Mouse (Mus musculus): Measurements from ENCODE around the gene Dnah5. TPM values are rescaled to one million over a fixed set of nuclear protein-coding genes. Genes with fewer than 3 reads are reported as not detected.

Gene Dnah5
- polyA plus RNA-seq, 1 experiment, result 0.19 TPM

GRCm38 (mm10) chr15:28178951-28179350 lies 24.6 kb upstream of the Dnah5 start:
- peaks cover 2% of the 10 kb centered on the region; the same call in 1 of the 2 replicates for H3K4me1 ChIP-seq (ENCODE audit: control insufficient read depth, insufficient read depth, low read length)
- no peaks in the 10 kb centered on the region for H3K27me3 ChIP-seq (ENCODE audit: control insufficient read depth, insufficient read depth, low read length)
- H3K27ac ChIP-seq (ENCODE audit: control insufficient read depth, insufficient read depth, low read depth, low read length), result no peak overlapping the region
- no peaks in the 10 kb centered on the region for H3K36me3 ChIP-seq (ENCODE audit: control insufficient read depth, insufficient read depth, low read length)
- H3K4me3 ChIP-seq (ENCODE audit: control insufficient read depth, low read depth, low read length), result no peak overlapping the region
- TF ChIP-seq POLR2A (IDR thresholded peaks at IDR 0.05; ENCODE audit: control insufficient read depth, low read depth, low read length) (no peak), CTCF (IDR thresholded peaks at IDR 0.05; ENCODE audit: control insufficient read depth, insufficient read depth, insufficient replicate concordance, low read depth, low read length) (no peak)

GRCm38 (mm10) chr15:28179556-28179955 lies 24.0 kb upstream of the Dnah5 start:
- H3K27ac ChIP-seq (ENCODE audit: control insufficient read depth, insufficient read depth, low read depth, low read length), result no peak overlapping the region
- H3K27me3 ChIP-seq (ENCODE audit: control insufficient read depth, insufficient read depth, low read length), result no peaks in the 10 kb centered on the region
- no peaks in the 10 kb centered on the region for H3K36me3 ChIP-seq (ENCODE audit: control insufficient read depth, insufficient read depth, low read length)
- TF ChIP-seq POLR2A (IDR thresholded peaks at IDR 0.05; ENCODE audit: control insufficient read depth, low read depth, low read length) (no peak), CTCF (IDR thresholded peaks at IDR 0.05; ENCODE audit: control insufficient read depth, insufficient read depth, insufficient replicate concordance, low read depth, low read length) (no peak)
- no peak overlapping the region for H3K4me3 ChIP-seq (ENCODE audit: control insufficient read depth, low read depth, low read length)
- peaks cover 2% of the 10 kb centered on the region; the same call in 1 of the 2 replicates for H3K4me1 ChIP-seq (ENCODE audit: control insufficient read depth, insufficient read depth, low read length)

- Histone ChIP-seq H3K4me3 (ENCODE audit: control insufficient read depth, low read depth, low read length) (peak overlapping the region; percentile 63; the same call in 1 of the 2 replicates), H3K27ac (ENCODE audit: control insufficient read depth, insufficient read depth, low read depth, low read length) (no peak overlapping the region), H3K27me3 (ENCODE audit: control insufficient read depth, insufficient read depth, low read length) (no peaks in the 10 kb centered on the region), H3K36me3 (ENCODE audit: control insufficient read depth, insufficient read depth, low read length) (no peaks in the 10 kb centered on the region), H3K4me1 (ENCODE audit: control insufficient read depth, insufficient read depth, low read length) (peaks cover 2% of the 10 kb centered on the region; the same call in 1 of the 2 replicates)
- TF ChIP-seq CTCF (IDR thresholded peaks at IDR 0.05; ENCODE audit: control insufficient read depth, insufficient read depth, insufficient replicate concordance, low read depth, low read length) (0 out of 2 replicates have a peak, but pooled peaks have one; percentile 31), POLR2A (IDR thresholded peaks at IDR 0.05; ENCODE audit: control insufficient read depth, low read depth, low read length) (no peak)
Measured at GRCm38 (mm10) chr15:28181862-28182261, 21.7 kb upstream of the Dnah5 start.

- no peak overlapping the region for H3K4me3 ChIP-seq (ENCODE audit: control insufficient read depth, low read depth, low read length)
- H3K4me1 ChIP-seq (ENCODE audit: control insufficient read depth, insufficient read depth, low read length), result peaks cover 2% of the 10 kb centered on the region; the same call in 1 of the 2 replicates
- H3K27ac ChIP-seq (ENCODE audit: control insufficient read depth, insufficient read depth, low read depth, low read length), result no peak overlapping the region
- no peaks in the 10 kb centered on the region for H3K36me3 ChIP-seq (ENCODE audit: control insufficient read depth, insufficient read depth, low read length)
- no peaks in the 10 kb centered on the region for H3K27me3 ChIP-seq (ENCODE audit: control insufficient read depth, insufficient read depth, low read length)
- no peak for TF ChIP-seq CTCF (IDR thresholded peaks at IDR 0.05; ENCODE audit: control insufficient read depth, insufficient read depth, insufficient replicate concordance, low read depth, low read length)
- no peak for TF ChIP-seq POLR2A (IDR thresholded peaks at IDR 0.05; ENCODE audit: control insufficient read depth, low read depth, low read length)
Measured at GRCm38 (mm10) chr15:28182567-28182966, 21.0 kb upstream of the Dnah5 start.

- Histone ChIP-seq H3K4me1 (ENCODE audit: control insufficient read depth, insufficient read depth, low read length) (peaks cover 2% of the 10 kb centered on the region; the same call in 1 of the 2 replicates), H3K36me3 (ENCODE audit: control insufficient read depth, insufficient read depth, low read length) (no peaks in the 10 kb centered on the region), H3K27me3 (ENCODE audit: control insufficient read depth, insufficient read depth, low read length) (no peaks in the 10 kb centered on the region), H3K4me3 (ENCODE audit: control insufficient read depth, low read depth, low read length) (no peak overlapping the region), H3K27ac (ENCODE audit: control insufficient read depth, insufficient read depth, low read depth, low read length) (no peak overlapping the region)
- TF ChIP-seq POLR2A (IDR thresholded peaks at IDR 0.05; ENCODE audit: control insufficient read depth, low read depth, low read length), result no peak
- peak; percentile 93 for TF ChIP-seq CTCF (IDR thresholded peaks at IDR 0.05; ENCODE audit: control insufficient read depth, insufficient read depth, insufficient replicate concordance, low read depth, low read length)
Measured at GRCm38 (mm10) chr15:28187472-28188360, 15.8 kb upstream of the Dnah5 start.

- H3K4me1 ChIP-seq (ENCODE audit: control insufficient read depth, insufficient read depth, low read length), result peaks cover 2% of the 10 kb centered on the region; the same call in 1 of the 2 replicates
- TF ChIP-seq CTCF (IDR thresholded peaks at IDR 0.05; ENCODE audit: control insufficient read depth, insufficient read depth, insufficient replicate concordance, low read depth, low read length), result no peak
- no peak for TF ChIP-seq POLR2A (IDR thresholded peaks at IDR 0.05; ENCODE audit: control insufficient read depth, low read depth, low read length)
- H3K27ac ChIP-seq (ENCODE audit: control insufficient read depth, insufficient read depth, low read depth, low read length), result no peak overlapping the region
- H3K27me3 ChIP-seq (ENCODE audit: control insufficient read depth, insufficient read depth, low read length), result no peaks in the 10 kb centered on the region
- no peaks in the 10 kb centered on the region for H3K36me3 ChIP-seq (ENCODE audit: control insufficient read depth, insufficient read depth, low read length)
- no peak overlapping the region for H3K4me3 ChIP-seq (ENCODE audit: control insufficient read depth, low read depth, low read length)
Measured at GRCm38 (mm10) chr15:28188361-28189011, 15.1 kb upstream of the Dnah5 start.

- Histone ChIP-seq H3K36me3 (ENCODE audit: control insufficient read depth, insufficient read depth, low read length) (no peaks in the 10 kb centered on the region), H3K4me3 (ENCODE audit: control insufficient read depth, low read depth, low read length) (no peak overlapping the region), H3K27me3 (ENCODE audit: control insufficient read depth, insufficient read depth, low read length) (no peaks in the 10 kb centered on the region), H3K27ac (ENCODE audit: control insufficient read depth, insufficient read depth, low read depth, low read length) (no peak overlapping the region), H3K4me1 (ENCODE audit: control insufficient read depth, insufficient read depth, low read length) (peaks cover 2% of the 10 kb centered on the region; the same call in 1 of the 2 replicates)
- TF ChIP-seq POLR2A (IDR thresholded peaks at IDR 0.05; ENCODE audit: control insufficient read depth, low read depth, low read length) (no peak), CTCF (IDR thresholded peaks at IDR 0.05; ENCODE audit: control insufficient read depth, insufficient read depth, insufficient replicate concordance, low read depth, low read length) (no peak)
Measured at GRCm38 (mm10) chr15:28189668-28190067, 13.9 kb upstream of the Dnah5 start.

Data from testis, adult 2 months (tissue).